Mouse (Mus musculus) heart, postnatal 10 days (tissue): ENCODE measurements around the gene Tnr. TPM values are rescaled to one million over a fixed set of nuclear protein-coding genes. Genes with fewer than 3 reads are reported as not detected.

Experiments used
- DNase-seq, 2 experiments: peaks; one replicate each; pipeline ENCODE4 v3.0.0; 2021
- intact Hi-C: fragments of 180-260 bp; cut with DNase I; formaldehyde crosslinking; loops from one replicate; pipeline ENCODE4 v1.15.1; 2025
- total RNA-seq, 2 experiments: library from RNA; stranded (reverse); gene quantifications; 2 replicates each; pipeline ENCODE4 v1.2.3; 2021

Gene Tnr
- total RNA-seq, 2 experiments from 2014 or later = 0.48 to 0.99 TPM

GRCm38 (mm10) chr1:159619205-159619604, 95.6 kb downstream of the Tnr start:
- no peak for DNase-seq
- intact Hi-C loops = no loop called here

- DNase-seq = peak in 1 of 2 experiments; percentile 22
- intact Hi-C loops = loop anchor here (10.0 kb wide), 1 partner anchor 83 kb away; no protein-coding TSS in a partner anchor
These were observed 97.8 kb downstream of the Tnr start for GRCm38 (mm10) chr1:159621321-159621720.

- no peak for DNase-seq
- intact Hi-C loops = loop anchor here (10.0 kb wide), 1 partner anchor 76 kb away; no protein-coding TSS in a partner anchor
These were observed 105.5 kb downstream of the Tnr start for GRCm38 (mm10) chr1:159629119-159629518.

- no peak for DNase-seq
- intact Hi-C loops = loop anchor here (10.0 kb wide), 1 partner anchor 75 kb away; no protein-coding TSS in a partner anchor
These were observed 106.4 kb downstream of the Tnr start for GRCm38 (mm10) chr1:159629822-159630589.

- no peak for DNase-seq
- intact Hi-C loops = no loop called here
These were observed 109.0 kb downstream of the Tnr start for GRCm38 (mm10) chr1:159632558-159632957.

- intact Hi-C loops = no loop called here
- DNase-seq = no peak
These were observed 115.8 kb downstream of the Tnr start for GRCm38 (mm10) chr1:159639408-159639807.

GRCm38 (mm10) chr1:159645719-159646118, 122.2 kb downstream of the Tnr start:
- DNase-seq = no peak
- intact Hi-C loops = no loop called here

GRCm38 (mm10) chr1:159650486-159650885, 126.9 kb downstream of the Tnr start:
- no peak for DNase-seq
- intact Hi-C loops = no loop called here

- intact Hi-C loops = no loop called here
- no peak for DNase-seq
These were observed 131.7 kb downstream of the Tnr start for GRCm38 (mm10) chr1:159655241-159655640.

- intact Hi-C loops = no loop called here
- no peak for DNase-seq
These were observed 134.4 kb downstream of the Tnr start for GRCm38 (mm10) chr1:159657856-159658542.

GRCm38 (mm10) chr1:159660620-159661501, 137.3 kb downstream of the Tnr start:
- intact Hi-C loops = no loop called here
- no peak for DNase-seq

GRCm38 (mm10) chr1:159664496-159664895, 140.9 kb downstream of the Tnr start:
- intact Hi-C loops = no loop called here
- DNase-seq = no peak

- DNase-seq = no peak
- intact Hi-C loops = no loop called here
These were observed 141.4 kb downstream of the Tnr start for GRCm38 (mm10) chr1:159664945-159665344.

GRCm38 (mm10) chr1:159670629-159671150, 147.1 kb downstream of the Tnr start:
- DNase-seq = peak; percentile 60 to 70
- intact Hi-C loops = no loop called here

GRCm38 (mm10) chr1:159671181-159671580, 147.6 kb downstream of the Tnr start:
- no peak for DNase-seq
- intact Hi-C loops = no loop called here

- intact Hi-C loops = no loop called here
- no peak for DNase-seq
These were observed 150.7 kb downstream of the Tnr start for GRCm38 (mm10) chr1:159674240-159674639.

GRCm38 (mm10) chr1:159675472-159675871, 151.9 kb downstream of the Tnr start:
- DNase-seq = no peak
- intact Hi-C loops = no loop called here

GRCm38 (mm10) chr1:159678221-159678935, 154.8 kb downstream of the Tnr start:
- DNase-seq = peak; percentile 29 to 42
- intact Hi-C loops = no loop called here

GRCm38 (mm10) chr1:159681252-159681651, 157.7 kb downstream of the Tnr start:
- no peak for DNase-seq
- intact Hi-C loops = no loop called here
